Mouse (Mus musculus) embryonic fibroblast, embryonic 13.5 days (primary cell): ENCODE results near the gene Insl3.

Experiments used
- CTCF ChIP-seq: IDR thresholded peaks from 2 replicates; pipeline ENCODE4 v1.5.1; 2011; ENCODE audit warnings: mild to moderate bottlenecking, control low read depth, low read length, moderate library complexity, borderline replicate concordance; ENCODE audit not compliant: insufficient read depth
- POLR2A ChIP-seq: IDR thresholded peaks from 2 replicates; pipeline ENCODE4 v1.6.1; 2011; ENCODE audit warnings: low read depth, mild to moderate bottlenecking, control low read depth, low read length, moderate library complexity

DNA sequence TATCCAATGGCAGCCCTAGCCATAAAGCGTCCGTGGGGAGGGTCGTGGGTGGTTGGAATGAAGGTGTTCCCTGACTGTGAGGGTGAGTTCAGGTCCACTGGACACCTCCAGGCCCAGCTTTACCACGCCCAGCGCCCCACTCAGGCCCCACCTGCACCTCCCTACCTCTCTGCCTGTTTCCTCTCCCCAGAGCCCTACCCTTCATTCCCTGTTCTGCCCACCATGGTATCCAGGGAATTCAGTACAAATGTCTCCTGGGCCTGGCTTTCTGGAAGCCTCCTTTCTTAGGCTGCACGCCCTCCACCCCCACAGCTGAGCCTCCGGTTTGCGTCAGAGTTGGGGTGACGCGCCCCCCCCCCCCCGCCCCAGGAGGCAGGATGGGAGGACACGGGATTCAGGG lies 18.8 kb upstream of the Insl3 start:
- TF ChIP-seq POLR2A = no peak
- no peak for TF ChIP-seq CTCF
